Mouse (Mus musculus): ENCODE data around the gene Usp2. TPM values are rescaled to one million over a fixed set of nuclear protein-coding genes. Genes with fewer than 3 reads are reported as not detected.

Gene Usp2
- polyA plus RNA-seq (2017; shearing (Covaris generic)), result 34.1 TPM

GRCm38 (mm10) chr9:44066785-44067225 lies at the start of gene Usp2:
TSS of gene Usp2 (plus strand) at chr9:44067021.

GRCm38 (mm10) chr9:44042836-44043707 lies 23.7 kb upstream of the Usp2 start, which contains the start of gene Thy1:
TSS of gene Thy1 (plus strand) at chr9:44043384.

GRCm38 (mm10) chr9:44101490-44101889 lies 34.7 kb downstream of the Usp2 start, which contains the start of gene Mfrp:
TSS of gene Mfrp (plus strand) at chr9:44101729.

GRCm38 (mm10) chr9:44107110-44107509 lies 40.3 kb downstream of the Usp2 start, which contains the start of gene C1qtnf5:
TSS of gene C1qtnf5 (plus strand) at chr9:44107245.

GRCm38 (mm10) chr9:44113105-44113789 lies 46.4 kb downstream of the Usp2 start, which contains the start of the genes Gm49380 and Rnf26:
TSS of gene Gm49380 (minus strand) at chr9:44113500.
TSS of gene Rnf26 (minus strand) at chr9:44113517.

GRCm38 (mm10) chr9:44134101-44134850 lies 67.5 kb downstream of the Usp2 start, which contains the start of gene Mcam:
TSS of gene Mcam (plus strand) at chr9:44134469.

Other genes starting within 250 kb of the Usp2 start
- 142 TPM for gene Thy1, start 23.6 kb upstream of the Usp2 start, polyA plus RNA-seq (2017; shearing (Covaris generic))
- not detected for gene Mfrp, start 34.7 kb downstream of the Usp2 start, polyA plus RNA-seq (2017; shearing (Covaris generic))
- not detected for gene C1qtnf5, start 40.2 kb downstream of the Usp2 start, polyA plus RNA-seq (2017; shearing (Covaris generic))
- gene Gm49380, start 46.5 kb downstream of the Usp2 start, polyA plus RNA-seq (2017; shearing (Covaris generic)), result not detected
- gene Rnf26, start 46.5 kb downstream of the Usp2 start, polyA plus RNA-seq (2017; shearing (Covaris generic)), result 19.4 TPM
- 0.36 TPM for gene Mcam, start 67.4 kb downstream of the Usp2 start, polyA plus RNA-seq (2017; shearing (Covaris generic))
- 41.9 TPM for gene Cbl, start 167.0 kb downstream of the Usp2 start, polyA plus RNA-seq (2017; shearing (Covaris generic))
- gene Ccdc153, start 173.7 kb downstream of the Usp2 start, polyA plus RNA-seq (2017; shearing (Covaris generic)), result not detected
- 0.29 TPM for gene Pdzd3, start 184.4 kb downstream of the Usp2 start, polyA plus RNA-seq (2017; shearing (Covaris generic))
- 5.8 TPM for gene Nlrx1, start 201.6 kb downstream of the Usp2 start, polyA plus RNA-seq (2017; shearing (Covaris generic))
- gene Abcg4, start 221.6 kb downstream of the Usp2 start, polyA plus RNA-seq (2017; shearing (Covaris generic)), result not detected
- 41.8 TPM for gene Hinfp, start 238.7 kb downstream of the Usp2 start, polyA plus RNA-seq (2017; shearing (Covaris generic))

All from effector memory CD4-positive, alpha-beta T cell, adult 5 months (primary cell).